Mouse (Mus musculus): Measurements from ENCODE around the gene Ano10.

The Ano10 gene

GRCm38 (mm10) chr9:122271866-122272265 is 22.4 kb downstream of the Ano10 start:
- no peak for TF ChIP-seq GATA4 (IDR thresholded peaks at IDR 0.05; ENCODE audit: insufficient replicate concordance, low read length)

- TF ChIP-seq GATA4 (IDR thresholded peaks at IDR 0.05; ENCODE audit: insufficient replicate concordance, low read length): no peak
Measured at GRCm38 (mm10) chr9:122271318-122271717, 22.9 kb downstream of the Ano10 start.

DNA sequence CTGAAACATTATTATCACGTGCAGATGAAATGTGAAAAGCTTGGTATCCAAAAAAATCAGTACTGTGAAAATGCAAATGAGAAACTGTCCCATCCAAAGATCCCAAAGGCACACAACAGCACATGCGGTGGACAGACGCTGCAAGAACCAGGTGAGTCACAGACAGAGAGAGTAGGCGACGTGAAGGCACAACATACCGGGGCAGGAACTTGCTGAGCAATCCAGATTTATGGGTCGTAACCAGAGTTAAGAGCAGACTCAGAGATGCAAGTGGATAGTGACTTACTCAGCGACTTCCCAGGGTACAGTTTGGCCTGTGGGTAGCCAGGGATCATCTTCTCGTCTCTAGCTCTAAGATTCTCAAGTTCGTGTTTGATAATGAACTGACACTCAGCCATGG is 23.3 kb downstream of the Ano10 start:
- TF ChIP-seq GATA4 (IDR thresholded peaks at IDR 0.05; ENCODE audit: insufficient replicate concordance, low read length): no peak

DNA sequence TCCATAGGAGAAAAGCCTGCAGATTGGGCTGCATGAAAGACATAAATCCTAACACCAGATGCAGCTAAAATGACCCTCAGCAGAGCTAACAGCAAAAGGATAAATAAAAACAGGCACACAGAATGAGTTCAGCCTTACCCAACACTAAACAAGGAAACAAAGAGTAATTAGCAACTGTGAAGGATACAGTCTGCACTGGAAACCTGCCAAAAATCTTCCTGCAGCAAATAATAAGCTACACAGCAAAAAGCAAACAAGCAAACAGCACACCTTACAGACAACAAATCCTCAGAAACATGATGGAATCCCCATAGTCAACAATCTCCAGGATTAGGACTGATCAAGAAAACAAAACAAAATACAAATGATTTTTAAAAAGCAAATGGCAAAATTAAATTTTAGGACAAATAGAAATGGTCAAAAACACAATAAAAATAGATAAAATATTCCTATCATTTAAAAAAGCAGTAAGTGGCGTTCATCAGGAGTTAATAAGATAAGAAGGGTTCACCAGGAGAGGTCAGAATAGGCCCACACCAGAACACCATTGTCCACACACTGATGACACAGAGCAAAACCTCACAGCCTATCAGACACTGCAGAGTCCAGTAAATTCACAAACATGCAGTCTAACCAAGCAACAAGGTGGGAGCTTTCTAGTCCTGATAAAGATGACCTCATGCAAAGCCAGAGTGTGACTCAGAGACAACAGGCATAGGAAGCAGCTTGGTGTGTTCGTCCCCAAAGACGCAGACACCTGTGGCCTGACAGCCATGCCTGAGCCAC is 24.8 kb downstream of the Ano10 start:
- no peak for TF ChIP-seq GATA4 (IDR thresholded peaks at IDR 0.05; ENCODE audit: insufficient replicate concordance, low read length)

DNA sequence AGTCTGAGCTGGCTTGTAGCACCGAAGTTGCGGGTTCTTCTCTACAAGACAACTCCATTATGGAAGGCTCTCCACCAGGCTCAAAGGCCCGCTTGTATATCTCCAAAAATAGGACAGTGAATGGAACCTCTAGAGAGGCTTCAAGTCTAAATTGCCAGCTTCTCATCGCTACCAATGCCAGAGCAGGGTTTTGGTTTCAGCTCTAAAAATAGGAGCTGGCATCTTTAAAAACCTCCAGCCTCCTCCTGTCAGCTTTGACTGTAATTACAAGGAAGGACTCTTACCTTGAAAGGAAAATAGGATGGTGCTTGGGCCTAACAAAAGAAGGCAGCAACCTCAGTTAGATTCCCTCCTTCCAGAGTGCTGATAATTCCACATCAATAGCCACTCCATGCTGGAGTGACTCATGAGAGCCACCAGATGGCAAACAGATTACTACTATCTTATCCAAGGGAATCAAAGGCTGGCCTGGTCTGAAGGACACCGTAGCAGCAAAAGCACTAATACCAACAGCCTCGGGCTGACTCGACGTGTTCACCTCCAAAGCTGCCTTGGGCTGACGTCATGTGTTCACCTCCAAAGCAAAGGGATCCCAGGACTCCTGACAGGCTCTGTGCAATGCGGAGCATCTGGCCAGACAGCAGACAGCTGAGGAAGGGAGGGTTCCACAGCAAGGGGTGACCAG is 28.6 kb downstream of the Ano10 start:
- no peak for TF ChIP-seq GATA4 (IDR thresholded peaks at IDR 0.05; ENCODE audit: insufficient replicate concordance, low read length)

DNA sequence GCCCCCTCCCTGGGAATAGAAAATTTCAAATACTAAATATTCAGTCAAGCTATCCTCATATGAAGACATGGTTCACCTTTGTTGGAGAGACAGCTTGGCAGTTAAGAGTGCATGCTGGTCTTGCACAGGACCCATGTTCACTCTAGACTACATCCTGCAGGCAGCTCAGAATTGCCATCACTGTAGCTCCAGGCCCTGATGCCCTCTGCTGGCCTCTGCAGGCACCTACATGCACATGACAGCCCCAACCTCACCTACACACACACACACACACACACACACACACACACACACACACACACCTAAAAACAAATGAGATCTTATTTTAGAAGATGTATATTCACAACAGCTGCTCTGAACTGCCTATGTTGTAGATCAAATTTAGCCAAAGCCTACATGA is 31.1 kb downstream of the Ano10 start:
- TF ChIP-seq GATA4 (IDR thresholded peaks at IDR 0.05; ENCODE audit: insufficient replicate concordance, low read length): no peak

DNA sequence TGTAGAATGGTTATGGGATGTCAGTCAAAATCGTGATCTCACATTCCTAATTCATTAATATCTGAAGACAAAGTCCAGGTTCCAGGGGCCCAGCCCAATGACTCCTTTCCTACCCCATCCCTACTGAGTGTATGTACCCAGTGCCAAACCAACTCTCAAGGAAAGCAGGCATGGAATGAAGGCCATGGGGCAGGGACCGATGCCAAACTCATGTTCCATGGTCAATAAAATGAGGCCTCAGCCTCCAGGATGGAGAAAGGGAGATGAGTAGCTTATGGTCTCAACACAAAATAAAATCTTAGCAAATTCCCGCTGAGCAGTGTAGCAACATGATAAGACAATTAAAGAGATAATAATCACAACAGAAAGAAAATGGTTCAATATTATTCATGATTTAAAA is 39.8 kb downstream of the Ano10 start:
- TF ChIP-seq GATA4 (IDR thresholded peaks at IDR 0.05; ENCODE audit: insufficient replicate concordance, low read length): no peak

DNA sequence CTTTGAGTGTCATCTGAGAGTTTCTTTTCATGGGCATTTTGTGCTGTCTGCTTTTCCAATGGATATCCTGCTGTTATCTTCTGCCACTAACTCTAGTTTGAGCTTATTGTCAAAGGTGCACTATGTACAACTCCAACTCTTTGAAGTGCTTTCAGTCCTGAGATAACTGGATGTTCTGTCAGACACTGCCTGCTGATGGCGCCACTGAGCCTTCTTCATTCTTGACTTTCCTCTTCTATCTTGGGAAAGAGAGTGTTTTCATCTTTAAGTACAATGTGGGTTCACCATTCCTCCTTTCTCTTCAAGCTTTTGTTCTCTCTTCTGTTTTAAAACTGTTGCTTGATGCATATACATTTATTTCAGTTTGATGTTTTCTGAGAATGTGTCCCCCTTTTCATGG is 42.1 kb downstream of the Ano10 start:
- no peak for TF ChIP-seq GATA4 (IDR thresholded peaks at IDR 0.05; ENCODE audit: insufficient replicate concordance, low read length)

DNA sequence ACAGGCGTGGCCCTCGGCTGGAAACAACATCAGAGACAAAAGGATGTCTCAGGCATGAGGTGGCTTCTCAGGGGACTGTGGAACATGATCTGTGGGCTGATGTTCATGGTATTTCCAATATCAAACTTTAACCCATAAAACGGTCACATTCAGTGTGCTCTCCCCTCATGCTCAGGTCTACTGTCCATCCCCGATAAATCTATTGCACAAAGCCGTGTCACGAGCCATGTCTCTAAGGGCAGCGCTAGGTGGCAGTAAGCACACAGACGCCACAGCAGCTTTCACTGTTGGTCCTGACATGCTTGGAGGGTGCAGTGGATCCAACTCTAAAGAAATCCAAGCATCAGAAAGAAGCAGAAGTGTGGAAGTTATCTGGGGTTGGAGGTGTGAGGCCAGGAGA is 46.1 kb downstream of the Ano10 start:
- no peak for TF ChIP-seq GATA4 (IDR thresholded peaks at IDR 0.05; ENCODE audit: insufficient replicate concordance, low read length)

GRCm38 (mm10) chr9:122247430-122248027 is 46.7 kb downstream of the Ano10 start:
- no peak for TF ChIP-seq GATA4 (IDR thresholded peaks at IDR 0.05; ENCODE audit: insufficient replicate concordance, low read length)

DNA sequence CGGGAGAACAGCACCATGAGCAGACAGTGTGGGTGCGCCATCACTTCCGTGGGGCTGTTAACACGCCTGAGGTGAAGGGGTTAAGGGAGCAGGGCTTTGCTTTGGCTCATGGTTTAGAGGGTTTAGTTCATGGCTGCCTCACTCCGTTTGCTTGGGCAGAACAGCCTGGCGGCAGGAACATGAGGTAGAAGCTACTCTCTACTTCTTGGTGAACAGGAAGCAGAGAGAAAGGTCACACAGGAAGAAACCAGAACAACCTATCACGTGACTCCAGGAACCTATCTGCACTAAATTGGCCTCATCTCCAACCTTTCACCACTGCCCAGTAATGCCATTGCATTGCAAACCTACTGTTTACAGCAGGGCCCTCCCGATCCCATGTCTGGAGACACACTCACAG is 48.3 kb downstream of the Ano10 start:
- TF ChIP-seq GATA4 (IDR thresholded peaks at IDR 0.05; ENCODE audit: insufficient replicate concordance, low read length): no peak

GRCm38 (mm10) chr9:122245471-122245870 is 48.8 kb downstream of the Ano10 start:
- no peak for TF ChIP-seq GATA4 (IDR thresholded peaks at IDR 0.05; ENCODE audit: insufficient replicate concordance, low read length)

- no peak for TF ChIP-seq GATA4 (IDR thresholded peaks at IDR 0.05; ENCODE audit: insufficient replicate concordance, low read length)
Measured at GRCm38 (mm10) chr9:122244800-122245165, 49.4 kb downstream of the Ano10 start.

GRCm38 (mm10) chr9:122244080-122244799 is 50.0 kb downstream of the Ano10 start:
- TF ChIP-seq GATA4 (IDR thresholded peaks at IDR 0.05; ENCODE audit: insufficient replicate concordance, low read length): no peak

DNA sequence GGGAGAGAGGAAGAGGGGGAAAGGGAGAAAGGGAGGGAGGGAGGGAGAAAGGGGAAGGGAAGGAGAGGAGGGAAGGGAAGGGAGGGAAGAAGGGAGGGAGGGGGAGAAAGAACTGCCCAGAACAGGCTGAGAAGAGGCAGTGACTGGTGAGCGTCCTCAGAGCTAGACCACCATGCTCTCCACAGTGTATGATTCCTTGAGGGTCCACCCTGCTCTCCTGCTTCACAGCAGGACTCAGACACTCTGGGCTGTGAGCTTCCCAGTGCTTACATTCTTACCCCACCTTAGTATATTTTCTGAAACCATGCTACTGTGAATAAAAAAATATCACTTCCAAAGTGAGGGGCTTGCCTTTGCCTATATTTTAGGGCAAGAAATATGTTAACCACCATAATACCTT is 50.9 kb downstream of the Ano10 start:
- TF ChIP-seq GATA4 (IDR thresholded peaks at IDR 0.05; ENCODE audit: insufficient replicate concordance, low read length): no peak

GRCm38 (mm10) chr9:122242856-122243255 is 51.4 kb downstream of the Ano10 start:
- no peak for TF ChIP-seq GATA4 (IDR thresholded peaks at IDR 0.05; ENCODE audit: insufficient replicate concordance, low read length)
